Mouse (Mus musculus) WW6 (cell line): ENCODE measurements around the gene Lix1.

Experiments used
- DNase-seq: peaks from one replicate; pipeline ENCODE4 v3.0.0-alpha.2; 2013; ENCODE audit warnings: low read depth, low spot score

The Lix1 gene

GRCm38 (mm10) chr17:17412176-17412575 is 9.7 kb downstream of the Lix1 start:
- no peak for DNase-seq

- no peak for DNase-seq
Observed at GRCm38 (mm10) chr17:17414206-17414605, 11.7 kb downstream of the Lix1 start.

DNA sequence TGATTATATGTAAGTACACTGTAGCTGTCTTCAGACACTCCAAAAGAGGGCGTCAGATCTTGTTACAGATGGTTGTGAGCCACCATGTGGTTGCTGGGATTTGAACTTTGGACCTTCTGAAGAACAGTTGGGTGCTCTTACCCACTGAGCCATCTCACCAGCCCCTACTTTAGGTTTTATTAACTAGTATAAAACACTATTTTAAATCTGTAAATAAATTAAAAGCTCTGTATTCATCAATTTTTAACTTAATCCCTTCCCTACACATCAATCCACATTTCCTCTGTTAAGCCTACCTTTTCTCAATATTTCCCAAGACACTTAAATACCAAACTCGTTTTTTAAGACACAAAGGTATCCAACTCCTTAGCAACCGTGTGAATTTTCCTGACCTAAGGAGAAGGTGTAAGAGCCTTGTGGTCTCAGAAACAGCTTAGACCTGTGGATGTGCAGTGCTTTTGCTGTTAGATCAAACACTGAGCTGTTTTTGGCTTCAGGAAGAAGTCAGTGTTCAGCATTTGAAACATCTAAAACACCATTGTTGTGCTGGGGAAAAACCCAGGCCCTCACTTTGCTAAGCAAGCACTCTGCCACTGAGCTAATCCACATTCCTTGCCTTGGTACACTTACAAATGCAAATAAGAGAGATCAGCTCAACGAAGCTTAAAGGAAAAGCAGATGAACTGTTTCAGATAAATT is 22.3 kb downstream of the Lix1 start:
- no peak for DNase-seq

DNA sequence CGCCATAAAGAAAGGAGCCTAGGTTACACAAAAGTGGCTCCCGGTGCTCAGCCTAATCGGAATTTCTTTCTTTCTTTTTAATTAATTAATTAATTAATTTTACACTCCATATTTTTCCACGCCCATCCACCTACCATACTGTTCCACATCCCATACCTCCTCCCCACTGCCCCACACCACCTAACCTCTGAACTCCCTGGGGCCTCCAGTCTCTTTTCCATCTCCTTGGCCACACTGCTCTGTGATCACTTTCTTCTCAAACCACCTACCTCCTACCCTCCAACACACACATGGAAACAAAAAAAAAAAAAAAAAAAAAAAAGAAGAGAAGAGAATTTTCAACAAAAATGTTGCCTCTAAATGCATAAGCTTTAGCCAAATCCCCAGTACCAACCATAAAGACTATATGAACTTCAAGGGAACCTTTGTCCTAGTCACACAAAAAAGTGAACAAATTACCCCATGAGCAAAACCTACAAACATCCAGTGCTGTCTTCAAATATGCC is 22.9 kb downstream of the Lix1 start:
- DNase-seq = no peak

- no peak for DNase-seq
Observed at GRCm38 (mm10) chr17:17425906-17426305, 23.4 kb downstream of the Lix1 start.

GRCm38 (mm10) chr17:17428888-17429287 is 26.4 kb downstream of the Lix1 start:
- DNase-seq = no peak

DNA sequence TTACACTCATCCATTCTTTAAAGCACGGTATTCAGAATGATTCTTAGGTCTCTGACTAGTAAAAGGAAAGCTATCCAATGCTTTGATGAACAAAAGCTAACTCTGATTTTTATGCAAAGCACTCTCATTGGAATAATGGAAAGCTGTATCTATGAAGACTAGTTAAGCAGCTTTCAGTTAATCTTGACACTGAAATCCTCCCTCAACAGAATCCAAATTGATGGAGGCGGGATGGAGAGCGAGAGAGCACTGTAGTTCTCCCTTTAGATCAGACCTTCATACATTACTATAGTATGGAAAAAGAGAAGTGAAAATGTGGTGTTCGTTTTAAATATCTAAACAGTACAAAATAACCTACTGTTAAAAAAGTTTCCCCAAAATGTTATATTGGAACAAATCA is 31.2 kb downstream of the Lix1 start:
- no peak for DNase-seq

DNA sequence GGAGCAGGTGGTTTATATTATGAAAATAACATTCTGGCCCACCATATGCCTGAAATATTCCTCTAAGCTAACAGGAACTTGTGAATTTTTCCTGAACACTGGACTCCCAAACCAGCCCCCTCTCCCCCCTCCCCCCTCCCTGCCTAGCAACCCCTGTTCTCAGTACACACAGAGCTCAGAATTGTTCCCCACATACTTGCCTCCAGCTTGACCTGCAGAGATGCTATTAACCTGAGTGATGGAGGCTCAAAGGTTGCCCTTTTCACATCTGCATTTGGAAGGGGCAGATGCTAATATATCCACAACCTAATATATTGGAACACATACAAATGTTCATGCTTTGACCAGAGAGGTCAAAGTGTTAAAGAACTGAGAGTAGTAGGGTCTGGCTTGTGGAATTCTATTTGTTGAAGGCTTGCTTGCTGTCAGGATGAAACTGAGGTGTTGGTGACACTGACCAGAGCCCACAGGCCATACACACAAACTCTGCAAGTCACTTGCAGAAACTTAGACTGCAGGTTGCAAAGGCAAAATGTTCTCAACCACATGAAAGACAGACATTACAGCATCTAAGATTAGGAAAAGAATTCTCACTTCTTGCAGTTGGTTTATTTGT is 36.2 kb downstream of the Lix1 start:
- DNase-seq = no peak

DNA sequence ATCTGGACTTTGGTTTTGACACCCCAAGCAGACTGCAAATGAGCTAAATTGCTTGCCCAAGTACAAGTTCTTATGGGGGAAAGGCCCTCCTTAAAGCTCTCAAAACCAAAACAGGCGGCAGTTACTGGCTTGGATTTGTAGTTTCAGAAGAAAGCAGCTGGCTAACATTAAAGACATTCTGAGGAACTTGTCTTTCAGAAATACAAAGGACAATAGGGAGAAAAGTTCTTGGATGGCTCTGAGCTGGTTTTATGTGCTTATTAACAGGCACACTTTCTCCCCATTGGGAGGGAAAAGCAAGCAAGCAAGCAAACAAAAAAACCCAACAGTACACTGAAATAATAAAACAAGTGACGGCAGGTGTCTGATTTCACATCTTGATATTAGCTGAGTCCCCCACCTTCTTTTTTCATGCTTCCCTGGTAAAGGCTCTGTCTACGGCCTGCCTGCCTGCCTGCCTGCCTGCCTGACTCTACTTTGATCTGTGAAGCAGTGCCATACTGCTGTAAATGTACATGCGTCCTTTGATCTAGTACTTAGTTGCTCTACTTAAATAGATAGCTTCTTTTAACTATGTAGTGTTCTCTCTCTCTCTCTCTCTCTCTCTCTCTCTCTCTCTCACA is 39.5 kb downstream of the Lix1 start:
- no peak for DNase-seq

GRCm38 (mm10) chr17:17444297-17444886 is 41.9 kb downstream of the Lix1 start:
- DNase-seq = no peak

- no peak for DNase-seq
Observed at GRCm38 (mm10) chr17:17446683-17447082, 44.2 kb downstream of the Lix1 start.

DNA sequence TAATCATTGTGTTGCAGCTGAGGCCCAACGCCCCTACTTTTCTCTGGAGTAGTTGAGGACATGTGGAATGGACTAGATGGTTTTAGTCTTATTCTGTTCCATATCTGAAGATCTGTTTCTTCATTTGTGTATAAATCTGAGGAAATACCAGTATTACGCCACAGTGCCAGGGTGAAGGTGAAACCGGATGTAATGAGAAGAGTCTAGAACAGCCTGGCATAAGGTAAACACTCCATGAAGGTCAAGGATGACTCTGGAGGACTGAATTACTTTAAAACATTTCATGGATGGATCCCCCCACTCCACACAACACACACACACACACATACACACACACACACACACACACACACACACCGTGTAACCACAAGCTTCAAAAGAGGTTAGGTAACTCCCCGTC is 45.3 kb downstream of the Lix1 start:
- no peak for DNase-seq

GRCm38 (mm10) chr17:17448737-17449440 is 46.4 kb downstream of the Lix1 start:
- peak; percentile 24 for DNase-seq

- no peak for DNase-seq
Observed at GRCm38 (mm10) chr17:17449441-17449770, 46.9 kb downstream of the Lix1 start.

DNA sequence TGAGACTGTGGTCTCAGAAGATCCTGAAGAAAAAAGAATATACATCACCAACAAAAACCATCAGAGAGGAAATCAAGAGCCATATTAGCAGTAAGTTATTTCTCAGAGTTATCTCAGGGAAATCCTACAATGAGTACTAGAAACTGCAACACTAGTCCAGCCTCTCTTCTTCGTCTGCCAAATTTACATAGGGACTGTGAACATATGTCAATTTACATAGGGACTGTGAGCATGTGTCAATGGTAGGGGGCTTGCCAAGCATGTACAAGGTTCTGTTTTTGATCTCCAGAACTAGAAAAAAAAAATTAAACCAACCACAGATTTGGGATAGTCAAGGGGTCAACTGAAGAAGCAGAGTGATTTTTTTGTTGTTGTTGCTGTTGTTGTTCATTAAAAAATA is 48.6 kb downstream of the Lix1 start:
- no peak for DNase-seq

- no peak for DNase-seq
Observed at GRCm38 (mm10) chr17:17452617-17453016, 50.1 kb downstream of the Lix1 start.

DNA sequence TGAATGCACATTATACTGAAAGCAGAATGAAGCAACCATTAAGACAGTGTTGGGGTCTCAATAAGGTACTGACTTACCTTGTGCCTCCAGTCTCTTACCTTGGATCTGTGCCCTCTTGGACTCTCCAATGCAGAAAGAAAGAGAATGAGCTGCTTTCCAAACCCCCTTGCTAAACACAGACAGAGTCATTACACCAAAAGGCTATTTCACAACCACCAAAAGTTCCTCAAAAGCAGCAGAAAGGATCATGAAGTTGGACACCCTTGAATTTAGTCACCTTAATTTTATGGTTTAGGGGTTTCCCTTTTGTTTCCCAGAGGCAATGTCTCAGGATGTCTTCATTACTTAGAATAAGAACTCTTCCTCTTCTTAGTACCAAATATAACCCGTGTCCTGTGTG is 52.1 kb downstream of the Lix1 start:
- DNase-seq = no peak

GRCm38 (mm10) chr17:17485789-17486188 is 83.3 kb downstream of the Lix1 start:
- DNase-seq = no peak

- no peak for DNase-seq
Observed at GRCm38 (mm10) chr17:17490820-17491621, 88.5 kb downstream of the Lix1 start.

- no peak for DNase-seq
Observed at GRCm38 (mm10) chr17:17491622-17492001, 89.1 kb downstream of the Lix1 start.

GRCm38 (mm10) chr17:17492116-17492515 is 89.6 kb downstream of the Lix1 start:
- DNase-seq = no peak
